In the genomic region with DNA sequence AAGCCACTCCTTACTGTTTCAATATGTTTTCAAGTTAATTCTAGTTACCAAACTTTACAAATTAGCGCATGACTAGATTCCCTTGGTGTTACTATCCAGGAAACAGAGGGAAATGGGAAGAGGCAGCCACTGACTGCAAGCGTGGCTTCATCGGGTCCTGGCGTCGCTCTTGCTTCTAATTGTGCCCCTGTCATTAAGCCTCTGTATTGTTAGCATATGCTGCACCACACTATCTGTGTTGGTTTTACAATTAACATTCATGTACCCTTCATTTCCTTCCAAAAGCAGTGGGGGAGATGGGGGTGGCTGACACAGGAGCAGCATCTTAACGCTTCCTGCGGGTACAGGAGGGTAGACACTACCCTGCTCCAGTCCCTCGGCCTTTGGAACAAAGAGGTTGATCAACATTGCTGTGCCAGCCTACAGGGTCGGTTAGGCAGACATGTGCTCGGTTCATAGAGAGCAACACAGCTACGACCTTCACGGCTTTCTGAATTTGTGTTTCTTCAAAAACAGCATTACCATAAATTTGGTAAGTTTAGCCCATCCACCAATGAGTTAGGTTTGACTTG, we compare ENCODE assay signal across 20 mouse cellular contexts.
A peak's percentile ranks its signal among the peaks of the same experiment; 100 is the strongest.
DNase-seq lines count a peak whose midpoint lies in the region; ATAC-seq lines count a peak whose summit lies in the region.
"Had no signal": no experiment of that assay in that cellular context is flagged by ENCODE, and none has a peak within 500 bp of the region (broad histone marks: within the 10 kb centered on the region; RNA-seq: fewer than 3 reads in every experiment).

No protein-coding gene starts in this region.

- H3K4me2 ChIP-seq in midbrain, embryonic 12.5 days (replicated peaks): no peak overlapping the region
- no peak overlapping the region for H3K4me2 ChIP-seq in forebrain, embryonic 14.5 days (ENCODE audit: low read length)
- no peak overlapping the region for H3K4me2 ChIP-seq in hindbrain, embryonic 16.5 days (ENCODE audit: low read length)
- H3K4me2 ChIP-seq: heart, embryonic 15.5 days had no signal

- no peaks in the 10 kb centered on the region for H3K36me3 ChIP-seq in midbrain, embryonic 12.5 days
- no peaks in the 10 kb centered on the region for H3K36me3 ChIP-seq in midbrain, embryonic 10.5 days
- no peaks in the 10 kb centered on the region for H3K36me3 ChIP-seq in forebrain, embryonic 14.5 days (ENCODE audit: control insufficient read depth, insufficient read depth, low read length)
- no peaks in the 10 kb centered on the region for H3K36me3 ChIP-seq in hindbrain, embryonic 16.5 days (ENCODE audit: control insufficient read depth, insufficient read depth, low read length)
- H3K36me3 ChIP-seq: heart, embryonic 15.5 days had no signal

- H3K27me3 ChIP-seq in midbrain, embryonic 12.5 days: no peaks in the 10 kb centered on the region
- no peaks in the 10 kb centered on the region for H3K27me3 ChIP-seq in midbrain, embryonic 10.5 days (ENCODE audit: low read depth, poor library complexity, severe bottlenecking)
- H3K27me3 ChIP-seq in forebrain, embryonic 14.5 days (replicated peaks; ENCODE audit: control insufficient read depth, insufficient read depth, low read length): no peaks in the 10 kb centered on the region
- no peaks in the 10 kb centered on the region for H3K27me3 ChIP-seq in hindbrain, embryonic 16.5 days (replicated peaks; ENCODE audit: control insufficient read depth, insufficient read depth, low read length)
- H3K27me3 ChIP-seq: heart, embryonic 15.5 days had no signal

- peak; percentile 41; the same call in 1 of the 2 replicates for ATAC-seq in midbrain, embryonic 12.5 days (ENCODE audit: low FRiP score, low read depth)
- ATAC-seq in forebrain, embryonic 14.5 days: peak; percentile 52
- 0 out of 2 replicates have a peak, but pooled peaks have one; percentile 41 for ATAC-seq in hindbrain, embryonic 16.5 days
- ATAC-seq: CD4-positive, CD25-positive, alpha-beta regulatory T cell, adult 4 months had no signal

- no peak for DNase-seq in midbrain, embryonic 10.5 days (ENCODE audit: low spot score)
- DNase-seq in retina, postnatal 1 day: peak; percentile 29
- no peak for DNase-seq in retina, embryonic 14.5 days (ENCODE audit: low spot score)
- peak; percentile 32 for DNase-seq in forebrain, embryonic 14.5 days (ENCODE audit: low spot score)
- DNase-seq in right cerebral cortex, postnatal 10 days (ENCODE audit: low spot score in 2 of 2): no peak
- DNase-seq in urinary bladder, postnatal 10 days (ENCODE audit: low spot score): no peak
- DNase-seq: adrenal gland, postnatal 36 days; cerebellum, adult 11 months; gastrocnemius, adult 2 months; heart, postnatal 4 days; kidney, adult 8-10 months; kidney, postnatal 10 days; right cerebral cortex, adult 18-20 months; thymus, adult 18-20 months; thymus, postnatal 36 days had no signal

- H3K27ac ChIP-seq in midbrain, embryonic 12.5 days (replicated peaks): no peak overlapping the region
- H3K27ac ChIP-seq in midbrain, embryonic 10.5 days (replicated peaks): no peak overlapping the region
- no peak overlapping the region for H3K27ac ChIP-seq in forebrain, embryonic 14.5 days (ENCODE audit: low read depth, low read length)
- 0 out of 2 replicates have a peak overlapping the region, but pooled peaks have one; percentile 23 for H3K27ac ChIP-seq in hindbrain, embryonic 16.5 days (ENCODE audit: low read depth, low read length)
- H3K27ac ChIP-seq: gastrocnemius, adult 2 months; heart, embryonic 15.5 days; left cerebral cortex, adult 2 months had no signal

- H3K4me1 ChIP-seq in midbrain, embryonic 12.5 days: peaks cover 10% of the 10 kb centered on the region
- peaks cover 22% of the 10 kb centered on the region for H3K4me1 ChIP-seq in midbrain, embryonic 10.5 days
- H3K4me1 ChIP-seq in forebrain, embryonic 14.5 days (ENCODE audit: control insufficient read depth, insufficient read depth, low read length): peaks cover 6% of the 10 kb centered on the region
- no peaks in the 10 kb centered on the region; the same call in none of the 2 replicates for H3K4me1 ChIP-seq in hindbrain, embryonic 16.5 days (ENCODE audit: control insufficient read depth, insufficient read depth, low read depth, low read length)

- 49% methylated on average over 12 of the region's 12 CpGs for WGBS in midbrain, embryonic 12.5 days
- 57% methylated on average over 12 of the region's 12 CpGs for WGBS in midbrain, embryonic 10.5 days
- WGBS in forebrain, embryonic 14.5 days: 24% methylated on average over 12 of the region's 12 CpGs
- WGBS in hindbrain, embryonic 16.5 days: 38% methylated on average over 12 of the region's 12 CpGs

- H3K9ac ChIP-seq in midbrain, embryonic 12.5 days (replicated peaks): no peak overlapping the region
- H3K9ac ChIP-seq in forebrain, embryonic 14.5 days (ENCODE audit: low read length): 0 out of 2 replicates have a peak overlapping the region, but pooled peaks have one; percentile 8
- no peak overlapping the region for H3K9ac ChIP-seq in hindbrain, embryonic 16.5 days (ENCODE audit: low read depth, low read length)
- H3K9ac ChIP-seq: heart, embryonic 15.5 days had no signal

- H3K9me3 ChIP-seq in midbrain, embryonic 12.5 days: no peaks in the 10 kb centered on the region
- H3K9me3 ChIP-seq in midbrain, embryonic 10.5 days (replicated peaks): no peaks in the 10 kb centered on the region; the same call in 1 of the 2 replicates
- no peaks in the 10 kb centered on the region for H3K9me3 ChIP-seq in forebrain, embryonic 14.5 days (replicated peaks; ENCODE audit: control insufficient read depth, low read length)
- H3K9me3 ChIP-seq in hindbrain, embryonic 16.5 days (ENCODE audit: control insufficient read depth, low read length): no peaks in the 10 kb centered on the region
- H3K9me3 ChIP-seq: heart, embryonic 15.5 days had no signal

- H3K4me3 ChIP-seq in midbrain, embryonic 12.5 days: no peak overlapping the region
- H3K4me3 ChIP-seq in midbrain, embryonic 10.5 days: no peak overlapping the region
- H3K4me3 ChIP-seq in forebrain, embryonic 14.5 days (ENCODE audit: low read depth, low read length): no peak overlapping the region
- H3K4me3 ChIP-seq in hindbrain, embryonic 16.5 days (ENCODE audit: low read length): no peak overlapping the region
- H3K4me3 ChIP-seq: gastrocnemius, adult 2 months; heart, embryonic 15.5 days; left cerebral cortex, adult 2 months had no signal

Comparison
In these comparisons a context has a peak if more than half of its experiments do, and no peak if none do; other contexts are left out.
1. DNase-seq: peak in retina, postnatal 1 day (single experiment) and forebrain, embryonic 14.5 days (single experiment); none in midbrain, embryonic 10.5 days (single experiment), retina, embryonic 14.5 days (single experiment), right cerebral cortex, postnatal 10 days (0 of 2) and urinary bladder, postnatal 10 days (single experiment).
2. Peak in every context shown above with its lines, with median percentiles within 50 percentile points of each other: ATAC-seq.